Mouse (Mus musculus): ENCODE data around the gene Tcf7l2. TPM values are rescaled to one million over a fixed set of nuclear protein-coding genes. Genes with fewer than 3 reads are reported as not detected.

Gene Tcf7l2
- total and polyA plus RNA-seq, 2 experiments: 3.2 to 14.6 TPM

DNA sequence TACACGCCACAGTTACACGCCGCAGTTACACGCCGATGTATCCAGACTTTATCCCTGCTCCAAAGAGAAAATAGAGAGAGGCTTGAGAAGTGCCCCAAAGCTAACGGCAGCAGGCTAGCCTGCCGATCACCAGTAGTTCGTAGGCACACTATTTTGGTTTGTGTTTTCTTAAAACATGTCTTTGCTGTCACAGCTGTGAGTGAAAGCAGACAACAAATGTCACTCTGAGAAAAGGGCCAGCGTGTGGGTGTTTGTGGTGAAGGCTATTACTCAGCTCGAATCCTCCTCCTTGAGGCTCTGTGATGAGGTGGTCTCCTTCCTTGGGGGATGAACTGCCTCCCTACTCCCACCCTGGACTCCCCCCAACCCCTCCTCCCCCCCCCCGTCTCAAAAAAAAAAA lies 26.6 kb downstream of the Tcf7l2 start:
- peaks cover 8% of the 10 kb centered on the region; the same call in 1 of the 2 replicates for H3K36me3 ChIP-seq (ENCODE audit: control insufficient read depth, insufficient read depth, low read length)
- no peak overlapping the region for H3K27ac ChIP-seq (replicated peaks; ENCODE audit: insufficient read depth, low read depth, low read length)
- H3K4me3 ChIP-seq (ENCODE audit: insufficient read depth, low read depth, low read length): no peak overlapping the region
- H3K79me2 ChIP-seq (ENCODE audit: control insufficient read depth, insufficient read depth, low read length): peaks cover 60% of the 10 kb centered on the region
- no peak overlapping the region for H3K9ac ChIP-seq (ENCODE audit: low read depth, low read length)
- H3K27me3 ChIP-seq (ENCODE audit: control insufficient read depth, insufficient read depth, low read length): no peaks in the 10 kb centered on the region
- peaks cover 4% of the 10 kb centered on the region for H3K4me1 ChIP-seq (ENCODE audit: control insufficient read depth, insufficient read depth, low read length)
- TF ChIP-seq POLR2A (IDR thresholded peaks at IDR 0.05; ENCODE audit: extremely low read depth, insufficient read depth, low read length): no peak
- TF ChIP-seq CTCF (IDR thresholded peaks at IDR 0.05; ENCODE audit: low read depth, low read length): no peak
- DNase-seq (ENCODE audit: extremely low read depth, low read depth, low spot score): no peak
- WGBS: 89% methylated on average over 11 of the region's 11 CpGs

DNA sequence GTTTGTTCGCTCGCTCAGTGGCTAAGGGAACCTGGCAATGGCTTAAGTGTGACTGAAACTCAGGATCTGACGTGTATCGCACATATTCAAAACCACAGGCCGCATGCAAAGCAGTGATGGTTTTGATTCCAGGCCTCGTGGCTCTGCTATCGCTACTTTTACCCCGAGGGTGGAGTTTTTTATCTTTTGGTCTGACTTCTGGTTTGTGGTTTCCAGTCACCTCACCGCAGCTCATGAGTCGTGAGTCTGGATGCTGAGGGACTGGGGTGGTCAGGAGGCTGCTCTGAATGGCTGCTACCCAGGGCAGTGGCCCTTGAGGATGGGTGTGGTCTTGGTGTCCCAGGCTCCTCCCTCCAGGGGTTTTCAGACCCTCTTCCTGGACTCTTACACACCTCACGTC lies 27.3 kb downstream of the Tcf7l2 start:
- H3K79me2 ChIP-seq (ENCODE audit: control insufficient read depth, insufficient read depth, low read length): peaks cover 56% of the 10 kb centered on the region
- H3K27me3 ChIP-seq (ENCODE audit: control insufficient read depth, insufficient read depth, low read length): no peaks in the 10 kb centered on the region
- TF ChIP-seq POLR2A (IDR thresholded peaks at IDR 0.05; ENCODE audit: extremely low read depth, insufficient read depth, low read length) (no peak), CTCF (IDR thresholded peaks at IDR 0.05; ENCODE audit: low read depth, low read length) (no peak)
- DNase-seq (ENCODE audit: extremely low read depth, low read depth, low spot score): no peak
- peaks cover 8% of the 10 kb centered on the region; the same call in 1 of the 2 replicates for H3K36me3 ChIP-seq (ENCODE audit: control insufficient read depth, insufficient read depth, low read length)
- H3K9ac ChIP-seq (ENCODE audit: low read depth, low read length): no peak overlapping the region
- peaks cover 4% of the 10 kb centered on the region for H3K4me1 ChIP-seq (ENCODE audit: control insufficient read depth, insufficient read depth, low read length)
- WGBS: 85% methylated on average over 11 of the region's 11 CpGs
- H3K27ac ChIP-seq (replicated peaks; ENCODE audit: insufficient read depth, low read depth, low read length): no peak overlapping the region
- H3K4me3 ChIP-seq (ENCODE audit: insufficient read depth, low read depth, low read length): no peak overlapping the region

- Histone ChIP-seq H3K4me3 (ENCODE audit: insufficient read depth, low read depth, low read length) (no peak overlapping the region), H3K36me3 (ENCODE audit: control insufficient read depth, insufficient read depth, low read length) (0 out of 2 replicates have a peak, but pooled peaks cover 2% of the 10 kb centered on the region), H3K27ac (replicated peaks; ENCODE audit: insufficient read depth, low read depth, low read length) (no peak overlapping the region), H3K4me1 (ENCODE audit: control insufficient read depth, insufficient read depth, low read length) (peaks cover 3% of the 10 kb centered on the region), H3K79me2 (ENCODE audit: control insufficient read depth, insufficient read depth, low read length) (peaks cover 43% of the 10 kb centered on the region), H3K9ac (ENCODE audit: low read depth, low read length) (no peak overlapping the region), H3K27me3 (ENCODE audit: control insufficient read depth, insufficient read depth, low read length) (no peaks in the 10 kb centered on the region)
- no peak for TF ChIP-seq POLR2A (IDR thresholded peaks at IDR 0.05; ENCODE audit: extremely low read depth, insufficient read depth, low read length)
- TF ChIP-seq CTCF (IDR thresholded peaks at IDR 0.05; ENCODE audit: low read depth, low read length): no peak
- 73% methylated on average over 4 of the region's 4 CpGs for WGBS
- DNase-seq (ENCODE audit: extremely low read depth, low read depth, low spot score): no peak
These were observed 32.7 kb downstream of the Tcf7l2 start for GRCm38 (mm10) chr19:55774334-55774733.

DNA sequence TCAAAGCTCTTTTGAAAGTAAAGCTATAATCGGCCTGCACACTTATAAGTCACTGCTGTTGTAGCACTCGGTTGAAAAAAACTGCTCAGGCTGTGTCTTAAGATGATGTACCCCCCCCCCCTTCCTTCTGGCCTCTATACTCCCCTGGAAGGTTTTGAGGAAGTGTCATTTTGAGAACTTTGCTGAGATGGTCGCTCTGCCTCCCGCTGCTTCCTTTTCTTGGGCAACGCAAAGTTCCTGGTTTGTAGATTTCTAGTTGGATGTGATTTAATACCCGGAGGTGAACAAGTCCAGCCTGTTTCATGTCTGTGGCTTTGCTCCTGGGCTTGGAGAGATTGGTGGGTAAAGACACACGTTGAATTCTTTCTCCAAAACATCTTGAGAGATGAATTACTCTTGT lies 33.2 kb downstream of the Tcf7l2 start:
- WGBS: 68% methylated on average over 7 of the region's 7 CpGs
- Histone ChIP-seq H3K79me2 (ENCODE audit: control insufficient read depth, insufficient read depth, low read length) (peaks cover 41% of the 10 kb centered on the region), H3K36me3 (ENCODE audit: control insufficient read depth, insufficient read depth, low read length) (0 out of 2 replicates have a peak, but pooled peaks cover under 1% of the 10 kb centered on the region), H3K27me3 (ENCODE audit: control insufficient read depth, insufficient read depth, low read length) (no peaks in the 10 kb centered on the region), H3K9ac (ENCODE audit: low read depth, low read length) (no peak overlapping the region), H3K27ac (replicated peaks; ENCODE audit: insufficient read depth, low read depth, low read length) (no peak overlapping the region), H3K4me3 (ENCODE audit: insufficient read depth, low read depth, low read length) (no peak overlapping the region), H3K4me1 (ENCODE audit: control insufficient read depth, insufficient read depth, low read length) (peaks cover 7% of the 10 kb centered on the region)
- peak; percentile 34 for DNase-seq (ENCODE audit: extremely low read depth, low read depth, low spot score)
- TF ChIP-seq POLR2A (IDR thresholded peaks at IDR 0.05; ENCODE audit: extremely low read depth, insufficient read depth, low read length): no peak
- no peak for TF ChIP-seq CTCF (IDR thresholded peaks at IDR 0.05; ENCODE audit: low read depth, low read length)

DNA sequence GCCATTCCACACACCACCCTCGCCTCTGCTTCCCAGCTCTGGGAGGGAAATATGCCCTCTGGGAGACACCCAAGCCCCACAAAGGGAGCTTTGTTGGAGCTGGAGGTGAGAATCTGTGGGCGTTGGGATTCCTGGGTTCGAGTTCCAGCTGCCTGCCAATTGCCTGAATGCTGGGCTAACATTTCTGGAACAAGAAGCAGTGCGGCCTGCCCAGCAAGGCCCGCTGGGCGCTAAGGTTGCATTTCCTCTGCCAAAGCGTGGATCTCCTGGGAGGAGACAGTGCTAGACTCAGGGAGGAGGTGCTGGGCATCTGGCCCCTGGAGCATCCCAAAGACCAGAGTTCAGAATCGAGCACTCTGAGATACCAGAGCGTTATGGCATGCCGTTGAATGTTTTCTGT lies 38.3 kb downstream of the Tcf7l2 start:
- peaks cover 19% of the 10 kb centered on the region for H3K4me1 ChIP-seq (ENCODE audit: control insufficient read depth, insufficient read depth, low read length)
- no peak overlapping the region for H3K9ac ChIP-seq (ENCODE audit: low read depth, low read length)
- peak; percentile 94 for DNase-seq (ENCODE audit: extremely low read depth, low read depth, low spot score)
- no peak for TF ChIP-seq CTCF (IDR thresholded peaks at IDR 0.05; ENCODE audit: low read depth, low read length)
- no peak for TF ChIP-seq POLR2A (IDR thresholded peaks at IDR 0.05; ENCODE audit: extremely low read depth, insufficient read depth, low read length)
- 22% methylated on average over 10 of the region's 10 CpGs for WGBS
- H3K27ac ChIP-seq (replicated peaks; ENCODE audit: insufficient read depth, low read depth, low read length): peak overlapping the region; percentile 27
- no peaks in the 10 kb centered on the region for H3K36me3 ChIP-seq (ENCODE audit: control insufficient read depth, insufficient read depth, low read length)
- no peaks in the 10 kb centered on the region for H3K27me3 ChIP-seq (ENCODE audit: control insufficient read depth, insufficient read depth, low read length)
- H3K79me2 ChIP-seq (ENCODE audit: control insufficient read depth, insufficient read depth, low read length): peaks cover 42% of the 10 kb centered on the region
- no peak overlapping the region for H3K4me3 ChIP-seq (ENCODE audit: insufficient read depth, low read depth, low read length)

GRCm38 (mm10) chr19:55781087-55781486 lies 39.5 kb downstream of the Tcf7l2 start:
- Histone ChIP-seq H3K79me2 (ENCODE audit: control insufficient read depth, insufficient read depth, low read length) (peaks cover 42% of the 10 kb centered on the region), H3K4me3 (ENCODE audit: insufficient read depth, low read depth, low read length) (no peak overlapping the region), H3K36me3 (ENCODE audit: control insufficient read depth, insufficient read depth, low read length) (no peaks in the 10 kb centered on the region), H3K4me1 (ENCODE audit: control insufficient read depth, insufficient read depth, low read length) (peaks cover 19% of the 10 kb centered on the region), H3K27ac (replicated peaks; ENCODE audit: insufficient read depth, low read depth, low read length) (no peak overlapping the region; the same call in 1 of the 2 replicates), H3K9ac (ENCODE audit: low read depth, low read length) (no peak overlapping the region), H3K27me3 (ENCODE audit: control insufficient read depth, insufficient read depth, low read length) (no peaks in the 10 kb centered on the region)
- TF ChIP-seq POLR2A (IDR thresholded peaks at IDR 0.05; ENCODE audit: extremely low read depth, insufficient read depth, low read length) (no peak), CTCF (IDR thresholded peaks at IDR 0.05; ENCODE audit: low read depth, low read length) (no peak)
- 37% methylated on average over 10 of the region's 10 CpGs for WGBS
- DNase-seq (ENCODE audit: extremely low read depth, low read depth, low spot score): peak; percentile 66

Measured in liver, adult 2 months (tissue).